Mouse (Mus musculus) hindbrain, embryonic 13.5 days (tissue): ENCODE results near the gene Trim80. TPM values are rescaled to one million over a fixed set of nuclear protein-coding genes. Genes with fewer than 3 reads are reported as not detected.

Experiments
- ATAC-seq: fragments of 200-750 bp; cut with Nextera tagmentation; 2 replicates; pipeline ENCODE4 v1.8.0; 2017; ENCODE audit warnings: moderate TSS enrichment; ENCODE audit not compliant: low FRiP score
- H3K27ac ChIP-seq: fragments of 300-500 bp; sonication (generic); 2 replicates; pipeline ENCODE4 v1.5.1; 2015; ENCODE audit warnings: inconsistent platforms, mild to moderate bottlenecking, moderate library complexity
- H3K27me3 ChIP-seq: fragments of 300-500 bp; sonication (generic); 2 replicates; pipeline ENCODE4 v1.6.1; 2015; ENCODE audit warnings: mild to moderate bottlenecking, inconsistent platforms
- H3K36me3 ChIP-seq: fragments of 300-500 bp; sonication (generic); 2 replicates; pipeline ENCODE4 v1.6.1; 2015; ENCODE audit warnings: mild to moderate bottlenecking, inconsistent platforms
- H3K4me1 ChIP-seq: fragments of 300-500 bp; sonication (generic); replicated peaks from 2 replicates; pipeline ENCODE4 v1.6.1; 2015; ENCODE audit warnings: inconsistent platforms
- H3K4me2 ChIP-seq: fragments of 300-500 bp; sonication (generic); 2 replicates; pipeline ENCODE4 v1.6.1; 2015; ENCODE audit warnings: inconsistent platforms, mild to moderate bottlenecking, moderate library complexity
- H3K4me3 ChIP-seq: fragments of 300-500 bp; sonication (generic); 2 replicates; pipeline ENCODE4 v1.5.1; 2015; ENCODE audit warnings: mild to moderate bottlenecking, inconsistent platforms
- H3K9ac ChIP-seq: fragments of 300-500 bp; sonication (generic); 2 replicates; pipeline ENCODE4 v1.6.1; 2015; ENCODE audit warnings: mild to moderate bottlenecking, inconsistent platforms
- H3K9me3 ChIP-seq: fragments of 300-500 bp; sonication (generic); 2 replicates; pipeline ENCODE4 v1.6.1; 2016; ENCODE audit warnings: inconsistent platforms
- WGBS: fragments of 180-500 bp; shearing (Covaris S2); methylation state at CpG from one replicate; pipeline ENCODE4 v1.1.7; 2015; 5-methylcytosine and 5-hydroxymethylcytosine counted together
- polyA plus RNA-seq: library from polyadenylated mRNA; unstranded; fragments of >200 nt; fragmentation: Nextera tagmentation; extraction: Ambion mirVana; gene quantifications from 2 replicates; pipeline ENCODE4 v1.2.1, GENCODE M21; 2015

Trim80 gene
- polyA plus RNA-seq, 1 experiment from 2014 or later, result not detected

DNA sequence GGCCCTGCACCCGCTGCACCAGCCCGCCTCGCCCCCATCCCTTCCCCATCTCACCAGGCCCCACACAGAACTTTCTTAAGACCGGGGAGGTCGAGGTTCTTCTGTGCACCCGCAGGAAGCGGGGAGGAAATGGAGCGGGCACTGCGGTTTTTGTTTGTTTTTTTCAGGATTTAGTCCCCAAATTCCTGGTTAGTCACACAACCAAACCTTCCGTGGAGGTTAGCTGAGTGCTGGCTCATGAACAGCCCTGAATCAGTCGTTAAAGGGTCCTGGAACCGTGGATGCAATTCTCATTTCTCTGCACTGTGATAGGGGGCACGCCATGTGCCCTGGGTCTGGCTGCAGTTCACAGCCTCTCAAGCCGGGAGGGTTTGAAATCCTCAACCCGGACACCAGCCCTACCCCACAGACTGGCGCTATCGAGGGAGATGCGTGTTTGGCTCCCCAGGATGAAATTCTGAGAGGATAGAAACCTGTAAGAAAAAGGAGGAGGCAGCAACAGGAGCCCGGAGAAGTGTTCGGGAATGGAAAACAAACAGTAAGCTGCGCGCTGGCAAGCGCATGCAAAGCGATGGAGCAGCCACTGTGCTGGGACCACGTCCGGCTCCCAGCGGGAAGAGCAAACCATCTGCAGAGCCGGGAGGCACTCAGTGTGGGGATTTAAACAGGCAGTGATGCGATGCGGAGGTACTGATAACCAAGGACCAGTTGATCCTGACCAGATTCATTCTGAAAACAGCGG is 4.6 kb upstream of the Trim80 start:
- Histone ChIP-seq H3K9ac (peak overlapping the region; percentile 67), H3K27me3 (peaks cover 9% of the 10 kb centered on the region), H3K9me3 (no peaks in the 10 kb centered on the region), H3K4me1 (peaks cover 14% of the 10 kb centered on the region), H3K36me3 (peaks cover 24% of the 10 kb centered on the region), H3K4me3 (peak overlapping the region; percentile 27), H3K4me2 (peak overlapping the region; percentile 54), H3K27ac (no peak overlapping the region)
- 5% methylated on average over 31 of the region's 31 CpGs for WGBS
- peak; percentile 54; the same call in 1 of the 2 replicates for ATAC-seq

DNA sequence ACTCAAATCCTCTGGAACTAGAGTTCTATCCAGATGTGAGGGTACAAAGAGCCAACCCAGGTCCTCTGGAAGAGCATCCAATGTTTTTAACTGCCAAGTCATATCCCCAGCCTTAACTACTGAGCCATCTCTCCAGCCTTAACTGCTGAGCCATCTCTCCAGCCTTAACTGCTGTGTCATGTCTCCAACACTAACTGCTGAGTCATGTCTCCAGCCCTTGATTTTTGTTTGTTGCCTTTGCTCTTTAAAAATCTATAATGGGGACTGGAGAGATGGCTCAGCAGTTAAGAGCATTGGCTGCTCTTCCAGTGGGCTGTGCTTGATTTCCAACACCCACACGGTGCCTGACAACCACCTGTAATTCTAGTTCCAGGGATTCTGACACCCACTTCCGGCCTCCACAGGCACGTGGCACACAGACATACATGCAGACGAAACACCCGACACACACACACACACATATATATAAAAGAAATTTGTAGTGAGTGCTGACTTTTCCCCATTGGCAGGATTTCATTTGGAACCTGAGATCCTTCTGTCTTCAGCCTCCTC is 2.7 kb upstream of the Trim80 start:
- WGBS, result 82% methylated on average over 5 of the region's 5 CpGs
- Histone ChIP-seq H3K27me3 (peaks cover 9% of the 10 kb centered on the region), H3K9ac (no peak overlapping the region), H3K4me1 (peaks cover 17% of the 10 kb centered on the region), H3K9me3 (no peaks in the 10 kb centered on the region), H3K4me2 (no peak overlapping the region), H3K36me3 (peaks cover 5% of the 10 kb centered on the region), H3K27ac (no peak overlapping the region), H3K4me3 (no peak overlapping the region)
- no peak for ATAC-seq

DNA sequence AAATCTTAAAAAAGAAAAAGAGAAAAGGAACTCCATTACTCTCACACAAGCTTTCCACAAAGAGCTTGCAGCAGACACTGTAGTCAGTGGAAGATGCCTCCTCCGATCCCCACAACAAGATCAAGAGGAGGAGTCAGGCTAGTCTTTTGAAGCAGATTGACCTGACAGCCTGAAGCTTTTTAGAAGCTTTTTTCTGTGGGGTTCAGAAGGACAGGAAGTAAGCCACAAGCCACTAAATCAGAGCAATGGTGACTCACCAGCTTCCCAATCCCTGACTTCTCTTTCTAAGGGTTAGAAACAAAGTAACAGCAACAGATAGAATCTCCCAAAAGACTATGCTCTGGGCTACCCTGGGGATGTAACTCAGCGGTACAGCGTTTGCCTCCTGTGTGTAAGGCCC is 1.0 kb upstream of the Trim80 start:
- ATAC-seq, result no peak
- H3K4me1 ChIP-seq, result peaks cover 17% of the 10 kb centered on the region
- WGBS, result 85% methylated on average over 3 of the region's 3 CpGs
- H3K9ac ChIP-seq, result no peak overlapping the region
- H3K36me3 ChIP-seq, result no peaks in the 10 kb centered on the region
- H3K4me3 ChIP-seq, result no peak overlapping the region
- no peak overlapping the region for H3K4me2 ChIP-seq
- peaks cover 9% of the 10 kb centered on the region for H3K27me3 ChIP-seq
- no peak overlapping the region for H3K27ac ChIP-seq
- H3K9me3 ChIP-seq, result no peaks in the 10 kb centered on the region

DNA sequence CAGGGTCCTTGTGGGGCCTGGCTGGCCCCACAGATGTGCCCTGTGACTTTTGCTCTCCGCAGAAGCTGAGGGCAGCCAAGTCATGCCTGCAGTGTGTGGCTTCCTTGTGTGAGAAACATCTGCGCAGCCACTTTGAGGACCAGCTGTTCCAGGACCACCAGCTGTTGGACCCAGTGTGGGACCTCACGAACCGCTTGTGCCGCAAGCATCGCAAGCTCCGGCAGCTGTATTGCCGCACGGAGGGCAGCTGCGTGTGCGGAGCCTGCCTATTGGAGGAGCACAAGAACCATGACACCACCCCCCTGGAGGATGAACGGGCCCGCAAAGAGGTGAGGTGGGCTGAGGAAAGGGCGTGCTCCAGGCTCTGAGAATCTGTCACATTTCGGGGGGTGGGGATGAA is 1.1 kb downstream of the Trim80 start:
- Histone ChIP-seq H3K9ac (no peak overlapping the region), H3K27me3 (no peaks in the 10 kb centered on the region), H3K4me3 (no peak overlapping the region), H3K4me2 (no peak overlapping the region), H3K9me3 (no peaks in the 10 kb centered on the region), H3K4me1 (peaks cover 4% of the 10 kb centered on the region; the same call in 1 of the 2 replicates), H3K27ac (no peak overlapping the region), H3K36me3 (no peaks in the 10 kb centered on the region)
- no peak for ATAC-seq
- WGBS, result 55% methylated on average over 15 of the region's 15 CpGs

DNA sequence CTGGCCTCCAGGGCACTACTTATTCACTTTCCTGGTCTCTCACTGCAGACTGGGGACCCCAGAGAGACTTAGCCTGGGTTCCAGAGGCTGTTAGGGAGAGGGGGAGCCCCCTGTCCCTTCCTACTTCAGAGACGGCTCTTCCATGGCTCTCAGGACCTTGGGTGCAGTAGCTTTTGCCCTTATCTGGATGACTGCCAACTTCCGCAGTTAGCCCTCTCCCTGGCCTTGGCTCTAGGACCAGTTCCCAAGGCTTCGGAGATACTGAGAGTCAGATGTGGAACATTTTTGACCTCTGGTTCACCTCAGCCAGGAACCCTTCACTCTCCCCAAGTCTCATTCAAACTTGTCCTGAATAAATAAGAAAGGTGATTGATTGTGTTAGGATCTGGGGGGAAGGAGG is 6.6 kb downstream of the Trim80 start:
- H3K27ac ChIP-seq, result no peak overlapping the region
- no peak overlapping the region for H3K9ac ChIP-seq
- no peaks in the 10 kb centered on the region for H3K36me3 ChIP-seq
- no peak overlapping the region for H3K4me2 ChIP-seq
- no peak for ATAC-seq
- H3K9me3 ChIP-seq, result no peaks in the 10 kb centered on the region
- H3K4me1 ChIP-seq, result no peaks in the 10 kb centered on the region
- 0 out of 2 replicates have a peak, but pooled peaks cover 3% of the 10 kb centered on the region for H3K27me3 ChIP-seq
- no peak overlapping the region for H3K4me3 ChIP-seq
- WGBS, result 81% methylated on average over 3 of the region's 3 CpGs

DNA sequence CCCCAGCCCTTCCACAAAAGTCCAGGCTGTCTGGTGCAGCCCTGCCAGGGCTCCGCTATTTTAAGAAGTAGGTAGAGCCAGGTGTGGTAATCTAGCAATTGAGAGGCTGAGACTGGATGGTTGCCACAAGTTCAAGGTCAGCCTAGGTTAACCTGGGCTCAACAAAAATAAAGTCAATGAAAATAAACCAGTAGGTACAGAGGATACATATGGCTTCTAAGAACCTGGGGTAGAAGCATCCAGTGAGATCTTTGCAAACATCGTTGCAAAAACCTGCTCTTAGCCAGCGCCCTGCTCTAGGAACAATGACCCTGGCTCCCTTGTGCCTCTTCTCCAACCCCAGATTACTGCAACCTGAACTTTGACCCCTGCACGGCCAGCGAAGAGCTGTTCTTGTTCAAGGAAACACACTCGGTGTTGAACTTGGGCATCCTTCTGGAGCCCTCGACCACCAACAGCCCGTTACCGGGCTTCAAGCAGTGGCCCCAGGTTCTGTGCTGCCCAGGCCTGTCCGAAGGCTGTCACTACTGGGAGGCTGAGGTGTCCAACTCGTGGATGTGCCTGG is 7.1 kb downstream of the Trim80 start:
- H3K4me3 ChIP-seq, result no peak overlapping the region
- H3K27ac ChIP-seq, result no peak overlapping the region
- H3K9ac ChIP-seq, result no peak overlapping the region
- H3K4me2 ChIP-seq, result no peak overlapping the region
- no peaks in the 10 kb centered on the region for H3K36me3 ChIP-seq
- H3K27me3 ChIP-seq, result 0 out of 2 replicates have a peak, but pooled peaks cover 3% of the 10 kb centered on the region
- no peaks in the 10 kb centered on the region for H3K9me3 ChIP-seq
- ATAC-seq, result no peak
- no peaks in the 10 kb centered on the region for H3K4me1 ChIP-seq
- WGBS, result 90% methylated on average over 11 of the region's 11 CpGs

DNA sequence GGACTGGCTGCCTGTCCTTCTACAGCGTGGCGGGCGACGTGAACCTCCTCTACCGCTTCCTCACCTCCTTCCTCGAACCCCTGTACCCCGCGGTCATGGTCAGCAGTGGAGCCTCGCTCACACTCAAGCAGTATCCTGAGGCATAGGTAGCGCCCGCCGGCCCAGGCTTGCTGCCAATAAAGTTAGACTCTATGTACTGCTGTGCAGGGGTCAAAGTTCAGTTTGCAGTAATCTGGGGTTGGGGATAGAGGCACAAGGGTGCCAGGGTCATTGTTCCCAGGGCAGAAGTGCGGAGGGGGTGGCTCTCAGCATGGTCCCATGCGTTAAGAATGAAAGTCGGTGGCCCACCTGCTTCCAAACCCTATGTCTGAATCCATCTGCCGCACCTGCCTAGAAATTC is 7.7 kb downstream of the Trim80 start:
- H3K4me1 ChIP-seq, result no peaks in the 10 kb centered on the region
- no peak overlapping the region for H3K4me2 ChIP-seq
- no peaks in the 10 kb centered on the region for H3K9me3 ChIP-seq
- H3K4me3 ChIP-seq, result no peak overlapping the region
- no peak overlapping the region for H3K27ac ChIP-seq
- H3K9ac ChIP-seq, result no peak overlapping the region
- WGBS, result 89% methylated on average over 16 of the region's 16 CpGs
- 0 out of 2 replicates have a peak, but pooled peaks cover 3% of the 10 kb centered on the region for H3K27me3 ChIP-seq
- H3K36me3 ChIP-seq, result no peaks in the 10 kb centered on the region
- ATAC-seq, result no peak

DNA sequence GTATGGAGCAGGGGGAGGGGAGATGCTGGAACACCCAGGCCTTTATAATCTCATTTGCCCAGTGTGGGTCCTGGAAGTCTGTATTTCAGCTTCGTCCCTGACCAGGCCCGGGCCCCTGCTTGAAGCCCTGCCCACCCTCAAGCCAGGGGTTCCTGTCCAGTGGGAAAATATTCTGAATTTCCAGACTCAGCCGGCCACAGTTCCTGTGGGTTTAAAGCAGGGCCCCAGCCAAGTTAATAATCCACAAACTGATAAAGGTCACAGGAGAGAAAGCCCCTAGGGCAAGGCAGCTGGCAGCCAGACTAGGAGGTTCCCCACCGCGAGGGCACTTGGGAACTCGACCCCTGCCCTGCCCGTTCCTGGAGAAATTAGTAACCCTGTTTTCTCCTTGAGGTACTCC is 8.7 kb downstream of the Trim80 start:
- Histone ChIP-seq H3K9me3 (no peaks in the 10 kb centered on the region), H3K4me2 (no peak overlapping the region), H3K9ac (no peak overlapping the region), H3K4me1 (no peaks in the 10 kb centered on the region), H3K27me3 (0 out of 2 replicates have a peak, but pooled peaks cover 6% of the 10 kb centered on the region), H3K27ac (no peak overlapping the region), H3K36me3 (no peaks in the 10 kb centered on the region), H3K4me3 (no peak overlapping the region)
- 55% methylated on average over 7 of the region's 7 CpGs for WGBS
- no peak for ATAC-seq

DNA sequence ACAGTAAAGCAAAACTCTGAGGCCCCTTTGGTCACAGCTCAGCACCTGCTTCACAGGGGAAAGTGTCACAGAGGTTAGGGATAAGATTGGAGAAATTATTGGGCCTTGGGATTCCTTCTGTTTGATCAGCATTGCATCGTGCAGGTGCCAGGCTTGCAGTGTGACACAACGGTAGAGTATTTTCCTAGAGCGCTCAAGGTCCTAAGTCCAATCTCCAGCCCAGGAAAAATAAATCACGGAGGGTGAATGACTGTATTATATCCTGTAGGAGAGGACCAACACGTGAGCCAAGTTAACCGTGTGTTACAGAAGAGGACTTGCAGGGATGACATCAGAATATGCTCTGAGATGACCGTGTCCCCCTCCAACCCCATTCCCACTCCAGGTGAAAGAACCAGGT is 9.8 kb downstream of the Trim80 start:
- Histone ChIP-seq H3K4me1 (no peaks in the 10 kb centered on the region), H3K9me3 (no peaks in the 10 kb centered on the region), H3K27ac (no peak overlapping the region), H3K27me3 (0 out of 2 replicates have a peak, but pooled peaks cover 6% of the 10 kb centered on the region), H3K4me2 (no peak overlapping the region), H3K36me3 (no peaks in the 10 kb centered on the region), H3K4me3 (no peak overlapping the region), H3K9ac (no peak overlapping the region)
- WGBS, result 93% methylated on average over 7 of the region's 7 CpGs
- no peak for ATAC-seq

DNA sequence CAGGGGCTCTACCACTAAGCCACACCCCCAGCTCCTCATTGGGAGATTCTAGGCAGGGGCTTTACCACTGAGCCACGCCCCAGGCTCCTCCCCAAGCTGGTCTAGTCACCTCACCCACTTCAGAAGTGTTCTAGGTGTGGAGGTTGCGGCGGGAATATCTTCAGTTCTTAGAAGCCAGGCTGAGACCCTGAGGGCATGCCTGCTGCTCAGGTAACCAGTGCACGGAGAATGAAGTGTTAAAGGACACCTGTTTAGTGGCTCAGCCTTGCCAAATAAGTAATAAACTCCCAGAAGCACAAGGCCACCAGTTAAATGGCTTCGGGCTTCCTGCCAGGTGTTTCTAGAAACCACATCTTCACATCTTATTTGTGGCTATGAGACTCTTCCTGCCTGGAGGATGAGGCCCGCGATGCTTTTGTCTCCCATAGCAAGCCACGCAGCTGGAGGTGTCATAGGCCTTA is 11.5 kb downstream of the Trim80 start:
- Histone ChIP-seq H3K9me3 (no peaks in the 10 kb centered on the region), H3K27ac (no peak overlapping the region), H3K4me3 (no peak overlapping the region), H3K36me3 (no peaks in the 10 kb centered on the region), H3K27me3 (0 out of 2 replicates have a peak, but pooled peaks cover 6% of the 10 kb centered on the region), H3K4me1 (no peaks in the 10 kb centered on the region), H3K9ac (no peak overlapping the region), H3K4me2 (no peak overlapping the region)
- 88% methylated on average over 8 of the region's 8 CpGs for WGBS
- no peak for ATAC-seq

DNA sequence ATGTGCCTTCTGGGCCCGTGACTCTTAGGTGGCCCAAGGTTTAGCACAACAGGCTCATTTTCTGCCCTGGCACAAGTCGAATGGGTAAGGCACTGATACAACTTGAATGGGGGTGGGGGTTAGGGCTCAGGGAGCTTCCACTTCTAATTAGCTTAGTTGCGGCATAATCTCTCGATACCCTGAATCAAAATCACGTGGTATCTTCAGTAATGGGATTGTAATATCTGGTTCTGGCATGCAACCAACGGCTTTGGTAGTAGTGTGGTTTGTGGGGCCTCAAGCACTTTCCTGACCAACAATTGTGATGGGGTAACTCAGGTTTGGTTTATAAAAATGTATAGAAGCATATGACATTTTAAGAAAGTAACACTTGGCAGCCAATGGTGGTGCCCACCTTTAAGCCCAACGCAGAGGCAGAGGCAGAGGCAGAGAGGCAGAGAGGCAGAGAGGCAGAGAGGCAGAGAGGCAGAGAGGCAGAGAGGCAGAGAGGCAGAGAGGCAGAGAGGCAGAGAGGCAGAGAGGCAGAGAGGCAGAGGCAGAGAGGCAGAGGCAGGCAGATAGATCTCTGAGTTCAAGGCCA is 12.0 kb downstream of the Trim80 start:
- Histone ChIP-seq H3K4me2 (no peak overlapping the region), H3K9ac (no peak overlapping the region), H3K4me1 (peaks cover 4% of the 10 kb centered on the region; the same call in 1 of the 2 replicates), H3K36me3 (no peaks in the 10 kb centered on the region), H3K27me3 (0 out of 2 replicates have a peak, but pooled peaks cover 6% of the 10 kb centered on the region), H3K27ac (no peak overlapping the region), H3K4me3 (no peak overlapping the region), H3K9me3 (no peaks in the 10 kb centered on the region)
- WGBS, result 90% methylated on average over 7 of the region's 7 CpGs
- ATAC-seq, result no peak

DNA sequence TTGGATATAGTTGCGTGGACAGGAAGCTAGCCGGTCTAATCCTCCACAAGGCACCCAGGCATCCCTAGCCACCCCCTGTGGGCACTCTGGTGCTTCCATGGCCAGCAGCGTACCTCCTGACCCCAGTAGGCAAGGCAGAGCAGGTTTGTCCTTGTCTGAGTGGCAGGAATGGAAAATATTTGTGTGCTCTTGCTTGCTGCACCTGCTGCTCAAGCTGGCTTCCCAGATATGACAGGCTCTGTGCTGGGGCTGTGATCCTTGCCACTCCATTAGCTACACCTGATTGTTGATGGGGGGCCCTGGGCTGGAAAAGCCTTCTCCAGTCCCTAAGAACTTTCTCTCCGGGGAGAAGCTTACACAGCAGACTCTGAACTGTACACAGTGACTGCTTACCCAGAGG is 13.0 kb downstream of the Trim80 start:
- Histone ChIP-seq H3K27me3 (0 out of 2 replicates have a peak, but pooled peaks cover 6% of the 10 kb centered on the region), H3K9ac (no peak overlapping the region), H3K27ac (no peak overlapping the region), H3K36me3 (no peaks in the 10 kb centered on the region), H3K9me3 (no peaks in the 10 kb centered on the region), H3K4me2 (no peak overlapping the region), H3K4me3 (no peak overlapping the region), H3K4me1 (peaks cover 6% of the 10 kb centered on the region; the same call in 1 of the 2 replicates)
- no peak for ATAC-seq
- WGBS, result 80% methylated on average over 4 of the region's 4 CpGs
